Mouse (Mus musculus) R1 (cell line): ENCODE measurements around the gene Fgf10.

ENCODE experiments used
- DNase-seq: peaks from one replicate; pipeline ENCODE4 v3.0.0-alpha.2; 2018; ENCODE audit warnings: low read depth, low spot score

The Fgf10 gene

GRCm38 (mm10) chr13:118669491-118669890, at the start of gene Fgf10:
Gene Fgf10, plus strand, starts transcription at chr13:118669791.
- no peak for DNase-seq

GRCm38 (mm10) chr13:118629661-118630428, 39.7 kb upstream of the Fgf10 start:
- DNase-seq = no peak

DNA sequence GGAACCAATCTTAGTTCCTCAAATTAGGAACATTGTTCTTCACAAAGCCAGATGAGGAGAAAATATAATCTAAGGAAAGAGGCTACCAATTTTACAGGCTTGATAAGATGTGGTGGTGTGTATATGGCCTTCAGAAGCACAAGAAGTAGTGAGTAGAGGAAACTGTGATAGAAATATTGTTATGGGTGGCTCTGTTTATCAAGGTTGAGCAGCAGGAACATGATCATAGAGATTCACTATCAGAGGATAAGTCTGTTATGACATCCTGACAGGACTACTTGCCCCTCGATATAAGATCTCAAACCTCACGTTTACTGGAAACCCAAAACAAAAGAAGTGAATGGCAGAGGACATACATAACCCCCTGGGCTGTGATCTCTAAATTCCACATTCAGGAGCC, 38.1 kb upstream of the Fgf10 start:
- DNase-seq = no peak

- no peak for DNase-seq
These were observed 33.5 kb upstream of the Fgf10 start for GRCm38 (mm10) chr13:118636047-118636446.

- DNase-seq = no peak
These were observed 27.0 kb upstream of the Fgf10 start for GRCm38 (mm10) chr13:118642585-118642984.

DNA sequence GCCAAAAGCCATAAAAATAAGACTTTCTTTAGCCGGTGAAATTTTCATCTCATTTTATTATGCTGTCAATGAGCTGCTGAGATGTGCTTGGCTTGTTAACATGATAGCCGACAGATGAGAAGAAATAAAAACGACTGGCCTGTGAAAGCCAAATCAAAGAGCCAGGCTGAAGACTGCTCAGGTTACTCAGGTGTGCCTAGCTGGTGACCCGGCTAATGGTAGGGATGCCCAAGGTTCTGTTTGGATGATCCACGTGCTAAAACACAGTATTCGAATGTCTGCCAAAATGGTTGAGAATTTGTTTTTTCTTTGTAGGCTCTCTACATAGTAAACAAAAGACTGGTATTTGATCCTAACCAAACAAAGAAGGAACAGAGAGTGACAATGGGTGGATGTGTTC, 26.5 kb upstream of the Fgf10 start:
- DNase-seq = no peak

- no peak for DNase-seq
These were observed 12.6 kb upstream of the Fgf10 start for GRCm38 (mm10) chr13:118656991-118657390.

DNA sequence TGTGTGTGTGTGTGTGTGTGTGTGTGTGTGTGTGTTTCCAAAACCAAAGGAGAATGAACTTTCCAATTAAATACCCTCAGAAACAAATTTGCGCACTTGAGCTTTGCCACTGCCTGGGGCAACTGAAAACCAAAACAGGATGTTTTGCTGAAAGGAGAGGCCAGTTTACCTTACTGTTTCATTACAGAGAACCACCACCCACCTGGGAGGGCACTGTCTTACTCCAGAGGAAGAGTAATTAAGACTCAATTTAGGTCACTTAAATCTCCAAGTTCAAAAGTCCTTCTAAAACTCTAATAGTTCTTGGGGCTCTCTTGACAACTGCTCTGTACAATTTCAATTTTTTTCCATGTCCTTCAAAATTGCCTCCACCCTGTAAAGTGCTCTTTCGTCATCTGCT, 11.6 kb upstream of the Fgf10 start:
- no peak for DNase-seq

DNA sequence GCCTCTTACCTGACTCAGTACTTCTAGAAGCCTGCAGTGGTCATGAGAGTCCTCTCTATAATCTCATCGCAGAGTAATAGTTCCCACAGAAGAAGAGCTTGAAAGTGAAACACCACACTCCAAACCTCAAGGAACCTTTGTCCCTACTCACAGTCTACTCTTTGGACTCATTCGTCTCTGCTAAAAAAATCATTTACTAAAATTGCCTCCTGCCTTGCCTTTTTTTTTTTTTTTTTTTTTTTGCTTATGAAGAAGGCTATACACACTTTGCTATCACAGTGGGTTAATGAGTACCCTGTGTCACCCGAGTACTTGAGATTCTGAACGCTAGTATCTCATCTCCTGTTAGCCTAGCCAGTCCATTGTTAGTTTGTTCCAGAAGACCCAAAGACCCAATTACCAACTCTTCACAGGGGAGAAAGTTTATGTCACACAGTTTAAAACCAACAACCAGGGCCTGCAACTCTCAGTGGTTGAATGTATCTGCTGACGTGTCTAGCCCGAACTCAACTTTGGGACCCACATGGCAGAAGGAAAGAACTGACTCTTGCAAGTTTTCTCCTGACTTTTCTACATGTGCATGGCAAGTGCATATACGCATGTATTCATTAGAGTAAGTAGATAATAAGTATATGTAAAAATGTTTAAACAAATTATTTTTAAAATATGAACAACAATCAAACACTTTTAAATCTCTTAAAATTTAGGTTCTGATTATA, 10.8 kb upstream of the Fgf10 start:
- no peak for DNase-seq

DNA sequence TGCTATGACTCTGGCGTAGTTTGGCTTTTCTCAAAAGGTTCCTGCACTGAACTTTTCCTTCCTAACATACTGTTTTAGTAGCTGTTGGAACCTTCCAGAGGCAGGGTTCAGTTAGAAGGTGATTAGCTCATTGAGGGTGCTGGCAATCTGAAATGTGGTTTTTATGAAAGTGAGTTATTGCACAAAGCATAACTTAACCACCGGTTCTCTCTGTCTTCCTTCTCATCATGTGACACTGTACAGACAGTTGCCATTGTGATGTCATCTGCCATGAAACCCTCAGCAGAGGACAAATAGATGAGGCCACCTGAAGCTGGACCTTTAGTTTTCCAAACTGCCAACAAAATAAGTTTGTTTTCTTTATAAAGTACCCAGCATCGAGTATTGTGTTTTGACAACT, 7.9 kb upstream of the Fgf10 start:
- no peak for DNase-seq

DNA sequence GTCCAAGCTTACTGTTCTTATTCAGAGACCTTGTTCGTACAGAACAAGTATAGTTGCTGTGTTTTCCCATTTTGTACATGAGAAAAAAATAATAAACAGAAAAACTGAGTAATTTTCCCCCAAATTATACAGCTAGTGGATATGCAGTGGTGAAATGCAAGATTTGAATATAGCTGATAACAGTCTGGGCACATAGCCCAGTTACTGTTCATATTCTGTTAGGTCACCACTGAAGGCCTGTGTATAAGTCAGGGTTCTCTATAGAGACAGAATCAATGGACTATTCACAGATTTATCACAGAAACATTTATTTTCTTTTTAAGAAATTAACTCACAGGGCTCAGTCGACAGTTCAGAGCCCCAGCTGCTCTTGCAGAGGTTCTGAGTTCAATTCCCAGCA, 4.7 kb upstream of the Fgf10 start:
- no peak for DNase-seq

DNA sequence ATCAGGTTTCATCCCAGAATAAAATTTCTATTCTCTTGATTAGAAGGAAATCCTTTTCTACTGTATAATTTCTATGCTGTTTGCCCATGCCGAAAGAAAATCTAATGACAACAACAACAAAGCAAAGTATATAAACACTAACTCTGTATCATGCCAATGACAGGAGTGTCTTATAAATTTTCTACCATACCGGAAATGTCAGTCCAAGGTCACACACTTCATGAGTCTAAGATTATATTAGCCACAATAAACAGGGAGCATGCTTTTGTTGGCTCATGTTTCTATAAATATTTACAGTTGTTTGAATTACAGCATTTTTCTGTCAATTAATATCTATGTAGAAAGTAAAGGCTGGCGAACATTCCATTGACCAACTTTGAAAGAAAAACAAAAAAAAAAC, 9.6 kb downstream of the Fgf10 start:
- no peak for DNase-seq

- no peak for DNase-seq
These were observed 23.5 kb downstream of the Fgf10 start for GRCm38 (mm10) chr13:118693049-118693448.

DNA sequence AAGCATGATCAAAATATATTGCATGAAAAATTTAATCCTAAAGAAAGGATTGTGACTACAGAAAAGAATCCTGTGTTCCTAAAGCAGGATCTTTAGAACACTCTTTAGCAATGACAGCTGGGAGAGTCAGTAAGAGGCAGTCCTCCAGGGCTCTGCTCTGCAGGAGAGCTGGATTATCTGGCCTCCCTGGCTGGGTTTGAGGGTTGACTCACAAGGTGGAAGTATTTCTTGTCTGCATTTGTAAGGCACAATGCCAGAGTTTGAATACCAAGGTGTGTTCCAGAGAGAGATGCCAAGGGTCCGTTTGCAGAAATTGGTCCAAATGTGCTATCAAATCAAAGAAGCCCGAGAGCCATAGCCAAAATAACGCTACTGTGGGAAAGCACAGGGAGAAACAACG, 25.5 kb downstream of the Fgf10 start:
- DNase-seq = no peak

GRCm38 (mm10) chr13:118703727-118704126, 34.1 kb downstream of the Fgf10 start:
- no peak for DNase-seq

GRCm38 (mm10) chr13:118705716-118706115, 36.1 kb downstream of the Fgf10 start:
- peak; percentile 36 for DNase-seq

GRCm38 (mm10) chr13:118709912-118710311, 40.3 kb downstream of the Fgf10 start:
- no peak for DNase-seq

- DNase-seq = peak; percentile 13
These were observed 44.1 kb downstream of the Fgf10 start for GRCm38 (mm10) chr13:118713626-118714150.

- DNase-seq = peak; percentile 35
These were observed 44.9 kb downstream of the Fgf10 start for GRCm38 (mm10) chr13:118714284-118715065.

DNA sequence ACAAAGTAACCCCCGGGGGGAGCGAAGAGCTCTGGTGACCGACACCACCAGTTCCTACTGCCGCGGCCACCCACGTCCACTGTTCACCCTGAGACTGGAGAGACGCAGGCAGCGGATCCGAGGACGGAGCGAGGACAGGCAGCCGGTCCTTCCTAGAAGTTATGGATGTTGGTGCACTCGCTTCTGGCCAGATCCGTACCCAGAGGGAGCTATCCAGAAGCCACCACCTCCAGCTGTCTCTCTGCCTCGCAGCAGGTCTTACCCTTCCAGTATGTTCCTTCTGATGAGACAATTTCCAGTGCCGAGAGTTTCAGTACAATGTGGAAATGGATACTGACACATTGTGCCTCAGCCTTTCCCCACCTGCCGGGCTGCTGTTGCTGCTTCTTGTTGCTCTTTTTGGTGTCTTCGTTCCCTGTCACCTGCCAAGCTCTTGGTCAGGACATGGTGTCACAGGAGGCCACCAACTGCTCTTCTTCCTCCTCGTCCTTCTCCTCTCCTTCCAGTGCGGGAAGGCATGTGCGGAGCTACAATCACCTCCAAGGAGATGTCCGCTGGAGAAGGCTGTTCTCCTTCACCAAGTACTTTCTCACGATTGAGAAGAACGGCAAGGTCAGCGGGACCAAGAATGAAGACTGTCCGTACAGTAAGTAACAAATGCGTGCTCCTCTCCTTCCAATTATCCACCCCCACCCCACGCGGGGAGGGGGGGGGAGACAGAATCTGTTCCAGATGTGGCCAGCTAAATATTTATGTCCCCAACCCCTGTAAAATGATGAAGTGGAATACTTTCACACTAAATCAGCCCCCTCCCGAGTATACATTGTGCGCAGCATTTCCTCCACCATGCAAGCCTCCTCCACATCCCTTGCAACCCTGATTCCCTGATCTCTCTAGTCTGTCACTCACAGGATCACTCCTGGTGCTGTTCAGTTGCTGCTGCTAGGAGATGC, 45.8 kb downstream of the Fgf10 start:
- peak; percentile 29 for DNase-seq

GRCm38 (mm10) chr13:118716265-118716664, 46.7 kb downstream of the Fgf10 start:
- DNase-seq = no peak
